Mouse (Mus musculus) neural tube, embryonic 13.5 days (tissue): ENCODE measurements around the gene Rsl1. TPM values are rescaled to one million over a fixed set of nuclear protein-coding genes. Genes with fewer than 3 reads are reported as not detected.
"Not testable (repeated sequence)": the region's sequence is repeated elsewhere in the genome, so short reads cannot be mapped to it uniquely, and the experiment has no call there.

Experiments used
- ATAC-seq: fragments of 200-750 bp; cut with Nextera tagmentation; 2 replicates; pipeline ENCODE4 v1.8.0; 2017; ENCODE audit warnings: low read depth, mild to moderate bottlenecking, moderate TSS enrichment, moderate library complexity
- H3K27ac ChIP-seq: fragments of 300-500 bp; sonication (generic); replicated peaks from 2 replicates; pipeline ENCODE4 v1.5.1; 2015; ENCODE audit warnings: moderate library complexity, mild to moderate bottlenecking, inconsistent platforms
- H3K27me3 ChIP-seq: fragments of 300-500 bp; sonication (generic); 2 replicates; pipeline ENCODE4 v1.6.1; 2015; ENCODE audit warnings: mild to moderate bottlenecking, inconsistent platforms
- H3K36me3 ChIP-seq: fragments of 300-500 bp; sonication (generic); 2 replicates; pipeline ENCODE4 v1.6.1; 2015; ENCODE audit warnings: mild to moderate bottlenecking, inconsistent platforms
- H3K4me1 ChIP-seq: fragments of 300-500 bp; sonication (generic); replicated peaks from 2 replicates; pipeline ENCODE4 v1.6.1; 2015; ENCODE audit warnings: inconsistent platforms
- H3K4me2 ChIP-seq: fragments of 300-500 bp; sonication (generic); 2 replicates; pipeline ENCODE4 v1.6.1; 2015; ENCODE audit warnings: inconsistent platforms, mild to moderate bottlenecking, moderate library complexity
- H3K4me3 ChIP-seq: fragments of 300-500 bp; sonication (generic); 2 replicates; pipeline ENCODE4 v1.5.1; 2015; ENCODE audit warnings: mild to moderate bottlenecking, inconsistent platforms
- H3K9ac ChIP-seq: fragments of 300-500 bp; sonication (generic); 2 replicates; pipeline ENCODE4 v1.6.1; 2015; ENCODE audit warnings: moderate library complexity, mild to moderate bottlenecking, inconsistent platforms
- H3K9me3 ChIP-seq: fragments of 300-500 bp; sonication (generic); 2 replicates; pipeline ENCODE4 v1.6.1; 2016; ENCODE audit warnings: inconsistent platforms
- WGBS: fragments of 180-500 bp; shearing (Covaris S2); methylation state at CpG from one replicate; pipeline ENCODE4 v1.1.7; 2015; 5-methylcytosine and 5-hydroxymethylcytosine counted together
- polyA plus RNA-seq: library from polyadenylated mRNA; unstranded; fragments of >200 nt; fragmentation: Nextera tagmentation; extraction: Ambion mirVana; gene quantifications from 2 replicates; pipeline ENCODE4 v1.2.1, GENCODE M21; 2015

Rsl1 gene
- polyA plus RNA-seq = 7.1 and 7.5 TPM in 2 replicates

DNA sequence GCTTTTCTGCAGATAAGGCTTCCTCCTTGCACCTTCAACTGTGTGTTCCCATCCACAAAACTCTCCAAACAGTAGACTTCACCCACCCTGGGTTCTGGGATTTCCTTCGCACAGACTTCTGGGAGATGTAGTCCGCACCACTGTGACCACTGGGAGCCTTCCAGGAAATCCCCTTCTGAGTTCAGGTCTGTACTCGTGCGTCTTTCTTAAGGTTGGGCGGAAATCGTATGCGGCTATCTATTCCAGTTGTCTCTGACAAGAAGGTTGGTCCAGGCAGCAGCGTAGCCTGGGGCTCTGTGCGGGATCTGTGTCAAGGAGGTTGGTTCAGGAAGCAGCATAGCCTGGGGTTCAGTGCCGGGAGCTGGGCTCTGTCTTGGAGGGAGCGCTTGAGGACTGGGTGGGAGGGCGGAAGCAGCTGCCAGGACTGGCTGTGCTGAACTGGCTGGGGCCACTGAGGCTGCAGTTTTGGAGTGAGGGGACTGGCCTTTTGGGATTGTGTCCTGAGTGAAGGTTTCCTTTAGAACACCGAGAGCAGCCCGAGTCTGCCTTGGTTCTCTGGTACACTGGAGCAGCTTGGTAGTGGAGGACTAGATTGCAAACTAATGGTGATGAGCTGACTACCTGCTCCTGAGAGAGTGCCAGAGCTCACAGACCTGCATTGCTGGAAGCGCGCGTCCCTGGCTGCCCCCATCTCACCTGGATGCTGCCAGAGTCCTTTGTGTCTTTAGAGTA, at the start of gene Rsl1:
Rsl1 (plus strand) TSS at position 192 of the 732 bp plus-strand sequence.
- Histone ChIP-seq H3K4me3 (peak within 1 kb of the TSS; percentile 66), H3K4me2 (peak within 1 kb of the TSS; percentile 63), H3K36me3 (peaks cover 11% of the 10 kb centered on the region), H3K27ac (0 out of 2 replicates have a peak within 1 kb of the TSS, but pooled peaks have one; percentile 38), H3K9ac (peak within 1 kb of the TSS; percentile 83)
- not testable (repeated sequence) for H3K4me1 ChIP-seq, H3K9me3 ChIP-seq, H3K27me3 ChIP-seq
- ATAC-seq = peak; percentile 96
- 1% methylated on average over 17 of the region's 17 CpGs for WGBS

DNA sequence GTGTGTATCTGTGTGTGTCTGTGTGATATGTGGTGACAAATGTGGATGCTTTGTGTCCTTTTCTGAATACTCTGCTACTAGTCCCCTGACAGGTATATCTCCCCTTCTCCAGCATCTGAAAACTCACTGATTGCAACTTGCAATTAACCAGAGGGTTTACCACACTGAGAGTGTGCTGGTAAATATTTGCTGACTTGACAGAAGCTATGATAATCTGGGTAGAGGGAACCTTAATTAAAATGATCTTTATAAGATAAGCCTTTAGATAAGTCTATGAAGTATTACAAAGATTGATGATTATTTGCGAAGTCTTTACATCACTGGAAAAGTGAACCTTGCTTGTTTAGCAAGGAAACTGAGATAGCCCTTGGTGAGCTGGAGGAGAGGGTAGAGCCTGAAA, 48.5 kb upstream of the Rsl1 start:
- no peaks in the 10 kb centered on the region for H3K36me3 ChIP-seq
- no peak overlapping the region for H3K4me3 ChIP-seq
- ATAC-seq = no peak
- 77% methylated on average over 1 of the region's 1 CpGs for WGBS
- H3K27ac ChIP-seq = no peak overlapping the region
- H3K9ac ChIP-seq = no peak overlapping the region
- H3K4me2 ChIP-seq = no peak overlapping the region
- H3K9me3 ChIP-seq = no peaks in the 10 kb centered on the region
- H3K27me3 ChIP-seq = no peaks in the 10 kb centered on the region
- H3K4me1 ChIP-seq = peaks cover 9% of the 10 kb centered on the region

DNA sequence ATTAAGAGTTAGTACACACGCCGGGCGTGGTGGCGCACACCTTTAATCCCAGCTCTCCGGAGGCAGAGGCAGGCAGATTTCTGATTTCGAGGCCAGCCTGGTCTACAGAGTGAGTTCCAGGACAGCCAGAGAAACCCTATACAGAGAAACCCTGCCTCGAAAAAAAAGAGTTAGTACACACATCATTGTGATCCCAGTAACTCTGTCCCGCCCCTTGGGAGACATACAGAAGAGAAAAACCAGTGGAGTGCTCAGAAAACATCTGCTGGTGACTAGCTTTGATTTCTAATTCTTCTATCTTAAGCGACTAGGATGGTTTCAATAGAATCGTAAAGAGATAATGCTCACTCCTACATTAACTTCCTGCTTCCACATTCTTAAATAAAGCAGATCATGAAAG, 45.5 kb upstream of the Rsl1 start:
- not testable (repeated sequence) for H3K36me3 ChIP-seq, H3K9me3 ChIP-seq, H3K9ac ChIP-seq, H3K4me1 ChIP-seq, H3K27ac ChIP-seq, H3K27me3 ChIP-seq
- peak overlapping the region; percentile 59 for H3K4me3 ChIP-seq
- peak; percentile 60 for ATAC-seq
- H3K4me2 ChIP-seq = peak overlapping the region; percentile 65
- WGBS = 79% methylated on average over 10 of the region's 10 CpGs

DNA sequence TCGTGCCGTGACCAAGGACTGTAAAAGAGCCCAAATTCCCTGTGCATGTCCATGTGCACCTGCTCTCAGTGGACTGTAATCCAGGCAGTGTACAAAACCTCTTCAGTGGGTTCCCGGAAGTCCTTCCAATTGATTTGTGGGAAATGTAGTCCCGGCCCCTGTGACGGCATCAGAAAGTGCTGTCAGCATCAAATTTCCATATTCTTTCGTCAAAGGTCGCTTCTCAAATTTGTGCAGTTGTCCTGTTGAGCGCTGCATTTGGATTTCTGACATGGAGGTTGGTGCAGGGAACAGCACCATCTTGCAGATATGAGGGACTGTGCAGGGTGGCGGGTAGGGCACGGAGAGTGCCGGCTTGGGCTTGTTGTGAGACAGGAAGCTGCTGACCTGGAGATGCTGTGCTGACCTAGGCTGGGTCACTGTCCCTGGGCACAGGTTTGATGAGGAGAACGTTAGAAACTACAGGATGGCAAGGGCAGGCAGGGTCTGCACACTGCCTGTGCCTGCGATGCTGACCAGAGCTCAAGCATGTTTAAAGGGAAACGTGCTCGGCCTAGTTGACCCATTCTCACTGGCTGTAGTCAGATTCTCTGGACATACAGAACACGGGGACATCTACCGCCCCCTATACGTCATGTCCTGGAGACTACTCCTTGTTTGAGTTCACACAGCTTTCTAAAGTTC, 44.8 kb upstream of the Rsl1 start:
- Histone ChIP-seq H3K27ac (peak overlapping the region; percentile 66), H3K9ac (peak overlapping the region; percentile 75), H3K4me2 (peak overlapping the region; percentile 65), H3K36me3 (no peaks in the 10 kb centered on the region), H3K9me3 (no peaks in the 10 kb centered on the region), H3K27me3 (no peaks in the 10 kb centered on the region), H3K4me1 (peaks cover 9% of the 10 kb centered on the region), H3K4me3 (peak overlapping the region; percentile 59)
- peak; percentile 98 for ATAC-seq
- WGBS = 1% methylated on average over 18 of the region's 18 CpGs

DNA sequence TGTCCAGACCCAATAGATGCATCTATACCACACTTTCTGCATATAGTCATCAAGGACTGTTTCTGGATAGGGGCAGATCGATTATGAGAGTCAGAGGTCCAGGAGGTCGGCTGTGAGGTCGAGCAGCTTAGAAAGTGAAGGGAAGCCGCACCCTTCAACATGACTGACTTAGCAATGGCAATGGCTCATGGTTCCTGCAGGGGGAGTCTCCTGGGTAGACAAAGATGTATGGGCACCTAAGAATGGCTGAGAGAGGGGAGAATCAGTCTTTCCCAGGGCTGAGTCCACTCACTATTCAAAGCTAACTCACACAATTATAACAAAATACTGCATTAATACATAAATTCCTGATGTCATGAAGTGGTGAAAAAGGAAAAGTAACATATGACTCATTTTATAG, 6.9 kb upstream of the Rsl1 start:
- WGBS = 66% methylated on average over 4 of the region's 4 CpGs
- not testable (repeated sequence) for H3K36me3 ChIP-seq, ATAC-seq

DNA sequence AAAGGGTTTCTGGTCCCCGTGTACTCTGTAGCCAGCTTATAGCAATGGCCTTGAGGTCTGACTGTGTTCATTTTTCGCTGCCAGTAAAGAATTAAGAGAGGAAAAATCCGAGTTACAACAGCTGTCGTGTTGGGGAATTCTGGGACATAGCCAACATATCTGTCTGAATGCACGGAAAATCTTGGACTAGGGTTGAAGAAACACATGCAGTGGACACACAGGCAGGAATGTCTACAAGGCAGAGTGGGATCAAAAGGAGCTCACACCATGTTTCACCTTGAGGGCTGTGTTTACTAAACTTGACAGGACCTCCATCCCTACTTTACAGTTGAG, 707 bp downstream of the Rsl1 start:
- peak overlapping the region; percentile 63 for H3K4me2 ChIP-seq
- H3K27me3 ChIP-seq = no peaks in the 10 kb centered on the region
- H3K36me3 ChIP-seq = peaks cover 16% of the 10 kb centered on the region
- no peaks in the 10 kb centered on the region for H3K9me3 ChIP-seq
- no peak overlapping the region for H3K27ac ChIP-seq
- ATAC-seq = no peak
- WGBS = 31% methylated on average over 5 of the region's 5 CpGs
- H3K9ac ChIP-seq = peak overlapping the region; percentile 83
- peaks cover 6% of the 10 kb centered on the region for H3K4me1 ChIP-seq
- H3K4me3 ChIP-seq = peak overlapping the region; percentile 66

More for the DNA sequence above, 6.9 kb upstream of the Rsl1 start:
- H3K4me3 ChIP-seq, H3K4me2 ChIP-seq, H3K27me3 ChIP-seq, H3K9ac ChIP-seq, H3K27ac ChIP-seq, H3K4me1 ChIP-seq, H3K9me3 ChIP-seq: not testable (repeated sequence)

DNA sequence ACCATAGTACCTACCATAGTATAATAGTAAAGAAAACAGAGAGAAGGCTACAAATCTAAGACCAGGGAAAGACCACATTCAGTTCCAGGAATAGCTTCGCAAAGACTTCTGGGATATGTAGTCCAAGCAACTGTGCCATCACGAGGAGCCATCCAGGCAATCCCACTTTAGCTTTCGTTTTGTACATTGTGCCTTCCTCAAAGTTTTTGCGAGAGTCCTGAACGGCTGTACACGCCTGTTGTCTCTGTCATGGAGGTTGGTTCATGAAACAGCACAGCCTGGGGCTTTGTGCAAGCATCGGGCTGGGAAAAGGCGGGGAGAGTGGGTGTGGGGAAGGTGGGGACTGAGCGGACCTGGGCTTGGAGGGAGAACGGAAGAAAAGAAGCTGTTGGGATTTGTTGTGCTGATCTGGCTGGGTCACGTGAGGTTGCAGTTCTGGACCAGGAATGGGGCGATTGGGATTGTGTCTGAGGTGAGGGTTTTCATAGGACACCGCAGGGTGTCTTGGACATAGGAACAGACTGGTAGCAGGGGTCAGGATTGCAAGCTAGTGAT, 21.4 kb downstream of the Rsl1 start, which contains the start of gene Zfp455:
Zfp455 (plus strand) TSS at position 167 of the 555 bp plus-strand sequence.
- 2% methylated on average over 13 of the region's 13 CpGs for WGBS
- Histone ChIP-seq H3K4me1 (peaks cover 5% of the 10 kb centered on the region), H3K4me2 (peak within 1 kb of the TSS; percentile 72), H3K27ac (peak within 1 kb of the TSS; percentile 54), H3K36me3 (no peaks in the 10 kb centered on the region), H3K9me3 (no peaks in the 10 kb centered on the region), H3K27me3 (no peaks in the 10 kb centered on the region), H3K9ac (peak within 1 kb of the TSS; percentile 80), H3K4me3 (peak within 1 kb of the TSS; percentile 67)
- peak; percentile 95 for ATAC-seq

DNA sequence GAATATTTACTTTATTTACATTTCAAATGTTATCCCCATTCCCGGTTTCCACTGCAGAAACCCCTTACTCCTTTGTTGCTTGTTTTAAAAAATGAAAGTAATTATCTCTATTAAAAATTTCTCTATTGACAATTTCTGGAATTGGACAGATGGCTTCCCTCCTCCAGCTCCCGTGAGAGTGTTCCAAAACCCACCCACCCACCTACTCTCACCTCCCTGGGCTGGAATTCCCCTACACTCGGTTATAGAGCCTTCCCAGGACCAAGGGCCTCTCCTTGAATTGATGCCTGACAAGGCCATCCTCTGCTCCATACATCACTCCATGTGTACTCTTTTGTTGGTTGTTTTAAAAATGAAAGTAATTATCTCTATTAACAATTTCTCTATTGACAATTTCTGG, 28.7 kb downstream of the Rsl1 start:
- no peaks in the 10 kb centered on the region for H3K4me1 ChIP-seq
- no peak overlapping the region for H3K9ac ChIP-seq
- no peak overlapping the region for H3K4me2 ChIP-seq
- no peaks in the 10 kb centered on the region for H3K36me3 ChIP-seq
- 76% methylated on average over 3 of the region's 3 CpGs for WGBS
- no peaks in the 10 kb centered on the region for H3K27me3 ChIP-seq
- H3K27ac ChIP-seq = no peak overlapping the region
- no peak overlapping the region for H3K4me3 ChIP-seq
- no peak for ATAC-seq
- no peaks in the 10 kb centered on the region for H3K9me3 ChIP-seq

DNA sequence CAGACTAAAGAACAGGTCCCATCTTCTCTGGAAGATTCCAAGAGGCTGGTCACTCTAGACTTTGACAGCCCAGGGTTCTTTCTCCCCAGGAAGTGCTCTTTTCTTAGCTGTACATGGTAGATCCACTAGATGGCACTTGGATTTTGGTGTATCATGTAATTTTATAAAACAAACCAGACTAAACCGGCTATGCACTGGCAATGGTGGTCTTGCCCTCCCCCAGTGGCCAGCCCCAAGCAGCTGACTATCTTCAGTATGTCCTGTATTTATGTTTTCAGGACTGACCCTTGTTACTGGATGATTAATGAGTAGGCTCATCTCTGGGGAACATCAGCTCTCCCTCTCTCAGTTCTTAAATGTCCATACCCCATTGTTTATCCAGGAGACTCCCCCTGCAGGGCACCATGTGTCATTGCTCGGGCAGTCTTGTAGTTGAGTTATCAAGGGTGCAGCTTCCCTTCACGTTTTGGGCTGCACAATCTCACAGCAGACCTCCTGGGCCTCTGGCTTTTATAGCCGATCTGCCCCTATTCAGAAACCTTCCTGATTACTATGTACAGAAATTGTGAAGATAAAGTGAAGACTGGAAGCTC, 41.1 kb downstream of the Rsl1 start:
- 64% methylated on average over 4 of the region's 4 CpGs for WGBS

More for the DNA sequence above, 41.1 kb downstream of the Rsl1 start:
- ATAC-seq = no peak
- Histone ChIP-seq H3K27me3 (no peaks in the 10 kb centered on the region), H3K9me3 (0 out of 2 replicates have a peak, but pooled peaks cover 4% of the 10 kb centered on the region), H3K9ac (no peak overlapping the region), H3K36me3 (no peaks in the 10 kb centered on the region), H3K27ac (no peak overlapping the region), H3K4me3 (no peak overlapping the region), H3K4me1 (no peaks in the 10 kb centered on the region), H3K4me2 (no peak overlapping the region)

Other genes starting within 250 kb of the Rsl1 start
- gene Zfp712, start 112.0 kb upstream of the Rsl1 start, polyA plus RNA-seq = 6.0 and 6.2 TPM in 2 replicates
- gene Zfp708, start 75.2 kb upstream of the Rsl1 start, polyA plus RNA-seq = 9.6 and 9.9 TPM in 2 replicates
- 2.1 and 2.5 TPM in 2 replicates for gene Gm28557, start 64.6 kb upstream of the Rsl1 start, polyA plus RNA-seq
- 0.14 TPM in 1 of 2 replicates, not detected in the other for gene Rslcan18, start 56.9 kb upstream of the Rsl1 start, polyA plus RNA-seq
- 3.8 and 5.0 TPM in 2 replicates for gene Zfp759, start 51.5 kb upstream of the Rsl1 start, polyA plus RNA-seq
- gene Zfp455, start 21.3 kb downstream of the Rsl1 start, polyA plus RNA-seq = 2.0 and 3.1 TPM in 2 replicates
- 5.1 and 5.9 TPM in 2 replicates for gene Zfp458, start 105.3 kb downstream of the Rsl1 start, polyA plus RNA-seq
- gene Zfp457, start 133.3 kb downstream of the Rsl1 start, polyA plus RNA-seq = 0.88 and 1.2 TPM in 2 replicates
- gene Zfp595, start 159.4 kb downstream of the Rsl1 start, polyA plus RNA-seq = 1.6 and 2.2 TPM in 2 replicates
- not detected in 2 replicates for gene Gm28044, start 187.4 kb downstream of the Rsl1 start, polyA plus RNA-seq
- 0.82 and 1.0 TPM in 2 replicates for gene Zfp953, start 187.4 kb downstream of the Rsl1 start, polyA plus RNA-seq
- gene Gm28041, start 202.6 kb downstream of the Rsl1 start, polyA plus RNA-seq = 0.58 TPM in 1 of 2 replicates, not detected in the other
- gene Zfp456, start 202.6 kb downstream of the Rsl1 start, polyA plus RNA-seq = 1.3 and 1.5 TPM in 2 replicates
- 3.8 and 4.2 TPM in 2 replicates for gene Zfp429, start 226.6 kb downstream of the Rsl1 start, polyA plus RNA-seq
- 0.73 and 0.91 TPM in 2 replicates for gene Zfp459, start 248.2 kb downstream of the Rsl1 start, polyA plus RNA-seq